Mouse (Mus musculus) brain, embryonic 14.5 days (tissue): ENCODE measurements at regions not wholly inside any gene's neighbourhood (a gene's known extent, or its start where the extent isn't known, plus 50 kb on each side); places are given as distances from the start of the nearest gene placed in this dataset.

Experiments used
- CTCF ChIP-seq: fragments of 200-500 bp; IDR thresholded peaks from 2 replicates; pipeline ENCODE4 v1.5.1; 2012; ENCODE audit warnings: inconsistent platforms, mild to moderate bottlenecking, moderate library complexity, borderline replicate concordance; ENCODE audit not compliant: insufficient read depth, insufficient read length; ENCODE audit errors: extremely low read depth
- POLR2A ChIP-seq: fragments of 200-500 bp; IDR thresholded peaks from 2 replicates; pipeline ENCODE4 v1.6.1; 2012; ENCODE audit warnings: mild to moderate bottlenecking, inconsistent platforms, borderline replicate concordance; ENCODE audit not compliant: poor library complexity, insufficient read depth, insufficient read length, severe bottlenecking; ENCODE audit errors: extremely low read depth

- TF ChIP-seq CTCF = no peak
- no peak for TF ChIP-seq POLR2A
Observed at GRCm38 (mm10) chr8:35196189-35196588, 569.4 kb upstream of the Gm19410 start.
